Comparison of ENCODE assay signal across 10 mouse cellular contexts in genomic region chr8:106854534-106855241, GRCm38 (mm10). TPM values are rescaled to one million over a fixed set of nuclear protein-coding genes. Genes with fewer than 3 reads are reported as not detected.
DNase-seq lines count a peak whose midpoint lies in the region; ATAC-seq and TF ChIP-seq lines count a peak whose summit lies in the region.
"Had no signal": no experiment of that assay in that cellular context is flagged by ENCODE, and none has a peak within 500 bp of the region (broad histone marks: within the 10 kb centered on the region; RNA-seq: fewer than 3 reads in every experiment).

No protein-coding gene starts in this region.

- H3K9me3 ChIP-seq in hindbrain, postnatal 0 days (ENCODE audit: low read length), result no peaks in the 10 kb centered on the region
- H3K9me3 ChIP-seq in hindbrain, embryonic 14.5 days (ENCODE audit: control insufficient read depth, low read length), result no peaks in the 10 kb centered on the region
- H3K9me3 ChIP-seq: megakaryocyte, embryonic 14.5 days had no signal

- 41% methylated on average over 8 of the region's 8 CpGs for WGBS in hindbrain, postnatal 0 days
- 51% methylated on average over 8 of the region's 8 CpGs for WGBS in hindbrain, embryonic 14.5 days
- WGBS in bone marrow, adult 2 months, result 55% methylated on average over 8 of the region's 8 CpGs

- no peaks in the 10 kb centered on the region for H3K4me1 ChIP-seq in hindbrain, postnatal 0 days (ENCODE audit: insufficient read depth, low read length)
- H3K4me1 ChIP-seq in hindbrain, embryonic 14.5 days (replicated peaks; ENCODE audit: control insufficient read depth, insufficient read depth, low read length), result no peaks in the 10 kb centered on the region
- H3K4me1 ChIP-seq in bone marrow, adult 2 months (ENCODE audit: control insufficient read depth, insufficient read depth, low read length), result peaks cover 4% of the 10 kb centered on the region

- H3K36me3 ChIP-seq in hindbrain, postnatal 0 days (ENCODE audit: insufficient read depth, low read length), result no peaks in the 10 kb centered on the region
- H3K36me3 ChIP-seq in hindbrain, embryonic 14.5 days (replicated peaks; ENCODE audit: control insufficient read depth, insufficient read depth), result no peaks in the 10 kb centered on the region

- TF ChIP-seq CTCF in hindbrain, postnatal 0 days (IDR thresholded peaks at IDR 0.05; ENCODE audit: low read depth), result peak; percentile 32
- TF ChIP-seq CTCF in bone marrow, adult 2 months (IDR thresholded peaks at IDR 0.05; ENCODE audit: control insufficient read depth, insufficient read depth, low read length), result no peak

- no peak overlapping the region for H3K4me2 ChIP-seq in hindbrain, postnatal 0 days (ENCODE audit: low read depth, low read length)
- no peak overlapping the region for H3K4me2 ChIP-seq in hindbrain, embryonic 14.5 days (replicated peaks)

- H3K27me3 ChIP-seq in hindbrain, postnatal 0 days (ENCODE audit: insufficient read depth, low read length), result no peaks in the 10 kb centered on the region
- H3K27me3 ChIP-seq in hindbrain, embryonic 14.5 days (ENCODE audit: control insufficient read depth, insufficient read depth, low read length), result no peaks in the 10 kb centered on the region

- no peak for DNase-seq in hindbrain, postnatal 0 days (ENCODE audit: low spot score)
- no peak for DNase-seq in hindbrain, embryonic 14.5 days (ENCODE audit: low spot score)
- peak; percentile 11 for DNase-seq in kidney, adult 11 months
- DNase-seq in thymus, postnatal 14 days, result no peak
- DNase-seq in right cerebral cortex, postnatal 4 days, result no peak
- DNase-seq: thymus, adult 18-20 months had no signal

- H3K9ac ChIP-seq in hindbrain, postnatal 0 days (replicated peaks; ENCODE audit: low read length), result no peak overlapping the region
- H3K9ac ChIP-seq in hindbrain, embryonic 14.5 days, result no peak overlapping the region

- H3K4me3 ChIP-seq in hindbrain, postnatal 0 days (ENCODE audit: low read length), result no peak overlapping the region
- H3K4me3 ChIP-seq in hindbrain, embryonic 14.5 days (replicated peaks; ENCODE audit: low read length), result no peak overlapping the region
- H3K4me3 ChIP-seq in bone marrow, adult 2 months (replicated peaks; ENCODE audit: control insufficient read depth, low read depth, low read length), result no peak overlapping the region
- H3K4me3 ChIP-seq: megakaryocyte, embryonic 14.5 days had no signal

- no peak for TF ChIP-seq POLR2A in bone marrow, adult 2 months (IDR thresholded peaks at IDR 0.05; ENCODE audit: borderline replicate concordance, control insufficient read depth, low read depth, low read length)

- H3K27ac ChIP-seq in hindbrain, postnatal 0 days, result no peak overlapping the region
- no peak overlapping the region for H3K27ac ChIP-seq in hindbrain, embryonic 14.5 days
- H3K27ac ChIP-seq in bone marrow, adult 2 months (ENCODE audit: control insufficient read depth, insufficient read depth, low read depth, low read length, poor library complexity), result peak overlapping the region; percentile 14; the same call in 1 of the 2 replicates

- ATAC-seq in hindbrain, postnatal 0 days, result peak; percentile 51; the same call in 1 of the 2 replicates
- ATAC-seq in hindbrain, embryonic 14.5 days (ENCODE audit: low FRiP score), result no peak
- ATAC-seq in megakaryocyte, adult 5-6 weeks (ENCODE audit: poor library complexity, severe bottlenecking), result peak; percentile 43; the same call in 1 of the 2 replicates
- ATAC-seq: hindbrain, embryonic 16.5 days had no signal

RNA-seq across cellular contexts. Expression of gene Has3, which starts 15.4 kb away (rescaled TPM):
- 20.0 and 21.0 TPM in 2 replicates for total RNA-seq in hindbrain, postnatal 0 days (2014; rRNA removed)
- 0.63 and 1.2 TPM in 2 replicates for polyA plus RNA-seq in hindbrain, postnatal 0 days (2015; fragmentation: Nextera tagmentation; extraction: Ambion mirVana)
- polyA plus RNA-seq in hindbrain, embryonic 14.5 days (2014; fragmentation: Nextera tagmentation; extraction: Ambion mirVana), result 1.2 and 1.7 TPM in 2 replicates
- not detected in 2 replicates for polyA plus RNA-seq in bone marrow, adult 2 months (2011; ENCODE audit: insufficient read depth, insufficient read length, low replicate concordance, missing spikeins)
- not detected in 2 replicates for total RNA-seq in megakaryocyte, adult 5-6 weeks (2015)
- total RNA-seq in megakaryocyte, adult 5-6 weeks (2017), result 0.16 TPM in 1 of 2 replicates, not detected in the other

RNA-seq across cellular contexts. Expression of gene Utp4, which starts 38.7 kb away (rescaled TPM):
- total RNA-seq in hindbrain, postnatal 0 days (2014; rRNA removed), result 21.1 and 25.5 TPM in 2 replicates
- 28.7 and 29.5 TPM in 2 replicates for polyA plus RNA-seq in hindbrain, postnatal 0 days (2015; fragmentation: Nextera tagmentation; extraction: Ambion mirVana)
- 39.6 and 46.6 TPM in 2 replicates for polyA plus RNA-seq in hindbrain, embryonic 14.5 days (2014; fragmentation: Nextera tagmentation; extraction: Ambion mirVana)
- 7.0 and 18.9 TPM in 2 replicates for polyA plus RNA-seq in bone marrow, adult 2 months (2011; ENCODE audit: insufficient read depth, insufficient read length, low replicate concordance, missing spikeins)
- total RNA-seq in megakaryocyte, adult 5-6 weeks (2015), result 10.0 and 13.9 TPM in 2 replicates
- total RNA-seq in megakaryocyte, adult 5-6 weeks (2017), result 9.4 and 11.5 TPM in 2 replicates
